In the genomic region with DNA sequence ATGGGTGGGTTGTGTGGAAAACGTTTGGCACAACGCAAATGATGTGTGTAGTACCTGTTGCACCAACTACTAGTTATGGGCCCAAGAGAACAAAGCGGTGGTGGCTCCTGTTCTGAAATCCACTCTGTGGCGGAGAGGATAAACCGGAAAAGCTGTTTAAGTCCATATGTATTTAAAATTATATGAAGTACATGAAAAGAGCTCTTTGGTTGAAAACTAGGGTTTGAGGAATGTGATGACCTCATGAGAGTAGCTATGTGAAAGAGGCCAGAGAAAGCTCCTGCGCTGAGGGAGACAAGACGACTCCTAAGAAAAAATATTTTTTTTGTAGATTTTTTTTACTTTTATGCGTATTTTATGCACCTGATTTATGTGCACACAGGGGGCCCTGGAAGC, we compare ENCODE assay signal across 8 mouse cellular contexts. TPM values are rescaled to one million over a fixed set of nuclear protein-coding genes. Genes with fewer than 3 reads are reported as not detected.
A peak's percentile ranks its signal among the peaks of the same experiment; 100 is the strongest.
DNase-seq lines count a peak whose midpoint lies in the region; ATAC-seq and TF ChIP-seq lines count a peak whose summit lies in the region.
"Had no signal": no experiment of that assay in that cellular context is flagged by ENCODE, and none has a peak within 500 bp of the region (broad histone marks: within the 10 kb centered on the region; RNA-seq: fewer than 3 reads in every experiment).

No protein-coding gene starts in this region.

- H3K9me3 ChIP-seq in lung, embryonic 16.5 days (ENCODE audit: control insufficient read depth, low read length): no peaks in the 10 kb centered on the region
- H3K9me3 ChIP-seq in embryonic facial prominence, embryonic 14.5 days (ENCODE audit: control insufficient read depth, low read length): no peaks in the 10 kb centered on the region
- H3K9me3 ChIP-seq in intestine, postnatal 0 days (ENCODE audit: control insufficient read depth): no peaks in the 10 kb centered on the region

- 21% methylated on average over 8 of the region's 8 CpGs for WGBS in lung, embryonic 16.5 days
- 35% methylated on average over 8 of the region's 8 CpGs for WGBS in embryonic facial prominence, embryonic 14.5 days
- 42% methylated on average over 8 of the region's 8 CpGs for WGBS in intestine, postnatal 0 days
- WGBS in olfactory bulb, adult 2 months: 37% methylated on average over 8 of the region's 8 CpGs

- H3K4me2 ChIP-seq in lung, embryonic 16.5 days (ENCODE audit: low read depth, low read length): peak overlapping the region; percentile 90
- H3K4me2 ChIP-seq in embryonic facial prominence, embryonic 14.5 days (ENCODE audit: low read depth, low read length): peak overlapping the region; percentile 56
- H3K4me2 ChIP-seq in intestine, postnatal 0 days (replicated peaks; ENCODE audit: low read depth): peak overlapping the region; percentile 97

- H3K9ac ChIP-seq in lung, embryonic 16.5 days (ENCODE audit: low read length): peak overlapping the region; percentile 59
- peak overlapping the region; percentile 46; the same call in 1 of the 2 replicates for H3K9ac ChIP-seq in embryonic facial prominence, embryonic 14.5 days (ENCODE audit: low read depth, low read length)
- H3K9ac ChIP-seq in intestine, postnatal 0 days (ENCODE audit: low read depth, low read length): no peak overlapping the region

- H3K27ac ChIP-seq in lung, embryonic 16.5 days (ENCODE audit: low read length): peak overlapping the region; percentile 78
- H3K27ac ChIP-seq in embryonic facial prominence, embryonic 14.5 days (replicated peaks; ENCODE audit: low read depth, low read length): peak overlapping the region; percentile 80
- H3K27ac ChIP-seq in intestine, postnatal 0 days (ENCODE audit: low read depth, low read length): no peak overlapping the region; the same call in 1 of the 2 replicates
- H3K27ac ChIP-seq in olfactory bulb, adult 2 months (ENCODE audit: insufficient read depth, low read depth, low read length): no peak overlapping the region
- H3K27ac ChIP-seq: macrophage had no signal

- H3K36me3 ChIP-seq in lung, embryonic 16.5 days (ENCODE audit: control insufficient read depth, insufficient read depth, low read length): no peaks in the 10 kb centered on the region
- H3K36me3 ChIP-seq in embryonic facial prominence, embryonic 14.5 days (ENCODE audit: control insufficient read depth, insufficient read depth, low read length): no peaks in the 10 kb centered on the region
- H3K36me3 ChIP-seq in intestine, postnatal 0 days (ENCODE audit: control insufficient read depth, insufficient read depth): no peaks in the 10 kb centered on the region

- TF ChIP-seq CTCF in intestine, postnatal 0 days (IDR thresholded peaks at IDR 0.05; ENCODE audit: low read depth): no peak
- no peak for TF ChIP-seq CTCF in olfactory bulb, adult 2 months (IDR thresholded peaks at IDR 0.05; ENCODE audit: insufficient read depth, low read depth, low read length)

- DNase-seq in lung, postnatal 14 days: no peak
- peak; percentile 45 for DNase-seq in embryonic facial prominence, embryonic 14.5 days (ENCODE audit: low spot score)
- no peak for DNase-seq in layer of hippocampus, adult 11-12 months (ENCODE audit: low spot score)
- DNase-seq in cerebellum, adult 9-11 months: no peak

- peak overlapping the region; percentile 96 for H3K4me3 ChIP-seq in lung, embryonic 16.5 days (ENCODE audit: low read length)
- H3K4me3 ChIP-seq in embryonic facial prominence, embryonic 14.5 days (ENCODE audit: low read depth, low read length): peak overlapping the region; percentile 97
- peak overlapping the region; percentile 85 for H3K4me3 ChIP-seq in intestine, postnatal 0 days (ENCODE audit: low read depth, low read length)
- peak overlapping the region; percentile 85 for H3K4me3 ChIP-seq in olfactory bulb, adult 2 months (ENCODE audit: insufficient read depth, low read depth, low read length)

- H3K27me3 ChIP-seq in lung, embryonic 16.5 days (ENCODE audit: control insufficient read depth, insufficient read depth, low read depth, low read length): no peaks in the 10 kb centered on the region
- H3K27me3 ChIP-seq in embryonic facial prominence, embryonic 14.5 days (replicated peaks; ENCODE audit: control insufficient read depth, insufficient read depth, low read length): no peaks in the 10 kb centered on the region
- H3K27me3 ChIP-seq in intestine, postnatal 0 days (replicated peaks; ENCODE audit: control insufficient read depth, insufficient read depth, low read length): no peaks in the 10 kb centered on the region

- TF ChIP-seq POLR2A in olfactory bulb, adult 2 months (IDR thresholded peaks at IDR 0.05; ENCODE audit: insufficient read depth, low read depth, low read length): no peak

- H3K4me1 ChIP-seq in lung, embryonic 16.5 days (replicated peaks; ENCODE audit: control insufficient read depth, insufficient read depth, low read length): peaks cover 9% of the 10 kb centered on the region
- H3K4me1 ChIP-seq in embryonic facial prominence, embryonic 14.5 days (ENCODE audit: control insufficient read depth, insufficient read depth, low read length): peaks cover 8% of the 10 kb centered on the region
- no peaks in the 10 kb centered on the region for H3K4me1 ChIP-seq in intestine, postnatal 0 days (replicated peaks; ENCODE audit: control insufficient read depth, insufficient read depth, low read length)
- H3K4me1 ChIP-seq in olfactory bulb, adult 2 months (ENCODE audit: control insufficient read depth, insufficient read depth, low read length): peaks cover 6% of the 10 kb centered on the region

- no peak for ATAC-seq in lung, embryonic 16.5 days (ENCODE audit: low read depth)
- ATAC-seq in embryonic facial prominence, embryonic 14.5 days (ENCODE audit: low read depth): peak; percentile 13; the same call in 1 of the 2 replicates
- ATAC-seq in intestine, postnatal 0 days: no peak

RNA-seq across cellular contexts. Expression of a gene that starts 0.5 kb away (rescaled TPM):
- 13.8 and 13.9 TPM in 2 replicates for polyA plus RNA-seq in lung, embryonic 16.5 days (2015; fragmentation: Nextera tagmentation; extraction: Ambion mirVana)
- polyA plus RNA-seq in embryonic facial prominence, embryonic 14.5 days (2014; fragmentation: Nextera tagmentation; extraction: Ambion mirVana): 14.7 and 15.7 TPM in 2 replicates
- 2.4 and 2.6 TPM in 2 replicates for polyA plus RNA-seq in intestine, postnatal 0 days (2015; fragmentation: Nextera tagmentation; extraction: Ambion mirVana)
- not detected in 2 replicates for polyA plus RNA-seq in olfactory bulb, adult 2 months (2012; ENCODE audit: insufficient read depth, insufficient read length, low replicate concordance, missing spikeins)

RNA-seq across cellular contexts. Expression of a gene that starts 23.0 kb away (rescaled TPM):
- polyA plus RNA-seq in lung, embryonic 16.5 days (2015; fragmentation: Nextera tagmentation; extraction: Ambion mirVana): 172 and 181 TPM in 2 replicates
- polyA plus RNA-seq in embryonic facial prominence, embryonic 14.5 days (2014; fragmentation: Nextera tagmentation; extraction: Ambion mirVana): 240 and 250 TPM in 2 replicates
- polyA plus RNA-seq in intestine, postnatal 0 days (2015; fragmentation: Nextera tagmentation; extraction: Ambion mirVana): 256 and 274 TPM in 2 replicates
- polyA plus RNA-seq in olfactory bulb, adult 2 months (2012; ENCODE audit: insufficient read depth, insufficient read length, low replicate concordance, missing spikeins): not detected in 2 replicates

Comparison
In these comparisons a context has a peak if more than half of its experiments do, and no peak if none do; other contexts are left out.
1. H3K27ac ChIP-seq: peak in lung, embryonic 16.5 days (single experiment) and embryonic facial prominence, embryonic 14.5 days (single experiment); none in intestine, postnatal 0 days (single experiment) and olfactory bulb, adult 2 months (single experiment).
2. RNA of a gene that starts 23.0 kb away (polyA plus RNA-seq): 256 to 274 TPM in intestine, postnatal 0 days, 240 to 250 TPM in embryonic facial prominence, embryonic 14.5 days and 172 to 181 TPM in lung, embryonic 16.5 days; not detected in olfactory bulb, adult 2 months; every median in the first group is over 100 times any median in the second.
3. Peak in every context shown above with its lines, with median percentiles within 50 percentile points of each other: H3K4me2 ChIP-seq and H3K4me3 ChIP-seq.